Mouse (Mus musculus): ENCODE results near the gene Ccdc73.

GRCm38 (mm10) chr2:105040859-105041258, 173.3 kb downstream of the Ccdc73 start:
- no peak for TF ChIP-seq CTCF (IDR thresholded peaks at IDR 0.05; ENCODE audit: borderline replicate concordance, insufficient read depth, low read length)
- no peak for TF ChIP-seq POLR2A (IDR thresholded peaks at IDR 0.05; ENCODE audit: low read depth, low read length)

All from embryonic fibroblast, embryonic 13.5 days (primary cell).